Mouse (Mus musculus) right cerebral cortex, postnatal 10 days (tissue): Measurements from ENCODE around the gene Aagab.

Source experiments
- DNase-seq, 2 experiments: peaks; one replicate each; pipeline ENCODE4 v3.0.0; 2021; ENCODE audit warnings: low spot score in 2 of 2

The Aagab gene

DNA sequence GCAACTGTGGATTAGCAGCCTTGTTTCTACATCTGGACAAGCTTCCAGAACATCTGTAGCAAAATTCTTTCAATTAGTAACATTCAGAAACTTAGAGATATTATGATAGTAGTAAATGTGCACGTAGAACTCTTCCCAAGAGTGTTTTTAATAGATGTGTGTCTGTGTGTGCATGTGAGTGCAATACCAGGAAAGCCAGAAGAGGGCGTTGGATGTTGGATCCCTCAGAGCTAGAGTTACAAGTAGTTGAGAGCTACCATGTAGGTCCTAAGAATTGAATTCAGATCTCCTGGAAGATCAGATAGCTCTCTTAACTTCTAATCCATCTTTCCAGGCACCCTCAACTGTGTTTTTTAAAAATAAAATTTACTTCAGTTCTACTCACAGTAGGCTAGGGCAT, 4.1 kb downstream of the Aagab start:
- DNase-seq = no peak

DNA sequence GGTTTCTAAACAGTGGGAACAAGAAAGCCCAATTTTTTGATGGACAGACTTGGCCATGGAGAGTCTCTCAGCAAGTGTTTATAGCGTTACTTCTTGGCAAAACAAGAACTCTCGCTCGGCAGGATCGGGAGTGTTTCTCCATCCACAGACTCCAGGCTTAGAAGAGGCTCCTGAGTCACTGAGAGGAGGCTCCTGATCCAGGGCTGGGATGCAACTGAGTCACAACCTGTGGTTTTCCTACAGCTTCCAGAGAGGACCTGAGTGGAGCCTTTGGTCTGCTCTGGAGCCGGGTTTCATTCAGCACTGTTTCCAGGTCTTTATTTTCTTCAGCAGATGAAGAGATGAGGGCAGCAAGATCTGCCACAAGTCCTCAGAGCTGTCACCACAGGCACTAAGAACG, 5.5 kb downstream of the Aagab start:
- no peak for DNase-seq

DNA sequence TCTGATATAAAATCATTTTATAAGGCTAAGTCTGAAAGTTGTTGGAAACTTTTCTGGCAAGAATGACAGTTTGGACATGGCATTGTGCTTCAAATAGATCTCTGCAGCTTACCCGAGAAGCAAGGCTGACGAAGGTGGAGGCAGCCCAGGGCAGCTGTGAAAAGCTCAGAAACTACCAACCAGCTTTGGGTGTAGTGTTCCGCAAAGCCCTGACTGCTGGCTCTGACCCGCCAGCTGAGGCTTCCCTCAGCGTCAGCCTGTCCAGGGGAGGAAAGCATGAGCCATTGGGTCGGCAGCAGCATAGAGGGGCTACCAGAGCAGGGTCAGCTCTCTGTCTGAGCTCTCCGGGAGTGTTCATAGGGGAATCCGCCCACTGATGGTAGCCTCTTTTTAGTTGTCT, 6.8 kb downstream of the Aagab start:
- DNase-seq = no peak

DNA sequence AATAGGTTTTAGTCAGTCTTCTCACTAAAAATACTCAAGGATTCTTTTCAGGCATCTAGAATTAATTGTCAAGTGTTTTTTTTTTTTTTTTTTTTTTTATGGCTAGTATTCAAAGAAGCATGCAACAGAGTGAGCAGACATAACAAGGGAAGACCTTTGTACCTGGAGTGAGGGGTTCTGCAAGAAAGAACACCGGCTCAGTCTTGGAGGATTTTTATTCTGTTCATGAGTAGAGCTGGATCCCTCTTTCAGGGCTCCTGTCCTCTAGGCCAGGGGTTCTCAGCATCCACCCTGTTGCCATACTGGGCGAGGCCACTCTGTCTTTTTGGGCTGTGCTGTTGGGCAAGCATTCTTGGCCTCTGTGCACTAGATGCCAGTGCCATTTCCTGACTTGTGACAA, 7.3 kb downstream of the Aagab start:
- DNase-seq = no peak

DNA sequence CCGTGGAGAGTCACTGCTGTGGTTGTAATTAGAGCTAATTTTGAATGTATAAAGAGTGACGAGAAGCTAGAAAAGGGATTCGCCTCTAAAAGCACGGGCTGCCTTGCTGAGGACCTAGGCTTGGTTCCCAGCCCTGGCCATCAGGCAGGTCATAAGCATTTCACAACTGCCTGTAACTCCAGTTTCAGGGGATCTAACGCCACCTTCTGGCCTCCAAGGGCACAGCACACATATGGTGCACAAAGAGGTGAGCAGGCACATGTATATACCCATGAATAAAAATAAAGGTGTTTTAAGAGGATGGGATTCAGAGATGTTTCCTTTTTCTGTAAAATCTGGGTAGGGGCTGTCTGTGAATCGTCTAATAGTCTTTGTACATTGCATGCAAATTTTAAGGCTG, 7.8 kb downstream of the Aagab start:
- no peak for DNase-seq

DNA sequence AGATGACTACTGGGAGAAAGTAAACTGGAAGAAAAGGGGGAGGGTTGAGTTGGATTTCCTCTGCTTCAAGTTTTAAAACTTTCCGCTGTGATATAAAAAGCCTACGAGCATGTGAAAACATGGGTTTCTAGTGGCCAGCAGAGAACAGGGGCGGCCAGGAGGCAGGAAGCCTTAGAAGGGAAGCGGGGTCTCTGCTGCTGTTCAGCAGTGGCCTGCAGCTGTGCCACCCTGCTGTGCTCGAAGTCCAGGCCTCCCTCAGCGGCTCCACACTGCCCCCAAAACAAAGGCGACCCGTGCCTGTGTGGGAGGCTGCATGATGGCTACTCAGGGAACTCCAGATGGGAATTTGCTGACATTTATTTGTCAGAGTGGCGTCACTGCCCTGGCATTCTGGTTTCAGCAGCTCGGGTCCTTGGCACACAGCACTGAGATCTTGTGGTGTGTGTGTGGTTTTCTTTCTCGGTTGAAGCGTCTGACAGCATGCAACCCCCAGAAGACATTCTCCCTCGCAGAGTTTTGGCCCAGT, 8.4 kb downstream of the Aagab start:
- DNase-seq = no peak

DNA sequence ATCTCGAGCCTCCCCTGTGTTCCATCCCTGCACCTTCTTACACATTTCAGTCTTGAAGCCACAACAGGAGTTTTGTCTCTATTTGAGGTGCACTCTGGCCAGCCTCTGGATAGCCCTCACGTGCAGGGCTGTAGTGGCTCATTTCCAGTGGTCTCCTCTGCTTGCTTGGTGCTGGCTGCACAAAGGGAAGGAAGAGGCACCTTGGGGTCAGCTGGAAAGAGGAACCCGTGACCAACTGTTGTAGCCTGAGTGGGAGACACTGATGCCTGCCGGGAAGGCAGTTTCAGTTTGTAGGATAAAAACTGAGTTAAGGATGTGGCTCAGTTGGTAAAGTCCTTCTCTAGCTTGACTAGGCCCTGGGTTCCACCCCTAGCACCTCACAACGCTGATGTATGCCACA, 9.5 kb downstream of the Aagab start:
- no peak for DNase-seq

DNA sequence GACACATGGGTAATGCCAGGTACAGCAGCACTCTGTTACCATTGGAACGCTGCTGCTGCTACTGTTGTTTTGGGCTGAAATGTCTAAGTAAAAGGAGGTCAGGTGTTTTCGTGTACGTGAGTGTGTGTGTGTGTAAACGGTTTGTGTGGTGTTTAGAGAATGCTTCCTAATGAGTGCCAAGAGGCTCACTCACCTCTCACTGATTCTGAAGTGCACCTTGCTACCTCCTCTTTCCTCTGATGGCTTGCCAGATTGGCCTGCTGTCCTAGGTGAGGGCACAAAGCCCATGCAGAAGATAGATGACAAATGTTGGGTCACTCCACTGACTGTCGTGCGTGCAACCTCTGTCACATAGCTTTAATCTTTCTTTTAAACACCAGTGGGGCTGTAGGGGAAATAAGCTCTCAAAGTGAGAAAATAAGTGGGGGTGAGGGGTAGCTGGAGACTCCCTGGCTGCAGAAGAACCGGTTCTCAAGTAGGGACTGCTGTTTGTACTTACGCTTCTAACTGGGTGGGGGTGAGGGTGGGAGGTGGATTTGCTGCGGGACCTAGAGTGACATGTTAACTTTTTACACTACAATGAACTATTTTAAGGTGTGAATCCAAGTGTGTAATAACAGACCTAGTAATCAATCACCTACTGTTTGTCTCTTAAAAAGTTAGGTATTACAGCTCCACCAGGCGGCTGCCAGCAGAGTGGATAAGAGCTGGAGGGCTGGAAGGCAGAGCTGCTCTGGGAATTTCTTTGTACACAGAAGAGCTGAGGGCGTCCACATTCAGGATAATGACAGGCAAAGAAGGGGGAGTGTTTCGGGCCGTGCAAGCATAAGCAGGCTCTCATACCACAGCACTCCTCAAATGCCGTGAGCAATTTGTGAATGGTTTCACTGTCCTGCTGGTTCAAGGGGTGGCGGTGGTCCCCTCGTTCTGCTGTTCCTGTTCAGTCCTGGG, 10.4 kb downstream of the Aagab start:
- no peak for DNase-seq

DNA sequence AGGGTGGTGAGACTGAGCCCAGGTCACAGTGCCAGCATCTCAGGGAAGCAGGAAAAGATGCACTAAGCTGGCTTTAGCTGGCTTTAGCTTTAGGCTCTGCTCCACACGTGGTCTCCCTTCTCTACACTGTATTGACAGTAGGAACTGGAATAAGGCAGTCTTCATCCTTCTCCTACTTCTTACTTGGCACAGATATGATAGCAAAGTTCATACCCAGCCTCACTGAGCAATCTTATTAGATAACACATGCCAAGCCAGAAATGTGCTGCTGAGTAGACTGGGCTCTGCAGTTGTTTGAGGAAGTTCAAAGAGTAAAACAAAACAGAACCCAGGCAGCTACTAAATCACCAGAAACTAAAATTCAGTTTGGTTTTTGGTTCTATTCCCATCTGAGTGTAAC, 11.1 kb downstream of the Aagab start:
- no peak for DNase-seq

DNA sequence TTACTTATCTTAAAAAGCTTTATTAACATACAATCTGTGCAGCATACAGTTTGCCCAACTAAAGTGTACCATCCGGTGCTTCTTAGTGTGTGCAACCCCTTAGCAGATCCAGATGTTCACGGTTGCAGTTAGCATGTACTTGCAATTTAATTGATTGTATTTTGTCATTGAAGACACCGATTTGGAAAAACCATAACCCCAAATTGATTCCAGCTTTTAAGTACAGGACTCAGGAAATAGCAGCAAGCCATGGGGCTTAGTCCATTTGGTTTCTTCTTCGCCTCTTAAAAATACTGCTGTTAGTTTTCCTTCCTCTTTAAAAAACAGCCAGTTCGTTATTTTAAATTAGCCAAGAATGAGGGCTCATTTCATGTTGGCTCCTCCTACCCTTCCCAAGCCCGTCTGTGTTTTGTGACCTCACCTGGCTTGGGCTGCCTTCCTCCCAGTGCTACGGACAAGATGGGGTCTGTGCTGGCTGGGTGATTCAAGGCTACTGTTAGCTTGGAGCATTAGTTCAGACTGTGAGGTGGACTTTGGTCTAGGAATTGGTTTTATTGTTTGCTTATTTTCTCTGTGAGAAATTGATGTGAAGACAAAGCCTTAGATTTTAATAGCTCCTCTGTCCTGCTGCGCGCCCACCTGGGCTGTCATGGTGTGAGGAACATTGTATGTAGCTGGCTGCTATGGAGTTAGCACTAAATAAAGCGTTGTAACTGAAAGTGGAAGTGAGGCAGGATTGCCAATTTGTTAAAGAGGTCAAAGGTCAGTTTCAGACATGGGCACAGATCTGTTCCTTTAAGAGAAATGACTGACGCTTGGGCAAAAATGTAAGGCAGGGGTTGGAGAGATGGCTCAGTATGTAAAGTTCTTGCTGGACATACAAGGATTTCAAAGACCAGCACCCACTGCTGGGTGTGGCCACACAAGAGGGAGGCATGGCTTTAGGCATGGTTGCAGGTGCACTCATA, 11.8 kb downstream of the Aagab start:
- DNase-seq = no peak

DNA sequence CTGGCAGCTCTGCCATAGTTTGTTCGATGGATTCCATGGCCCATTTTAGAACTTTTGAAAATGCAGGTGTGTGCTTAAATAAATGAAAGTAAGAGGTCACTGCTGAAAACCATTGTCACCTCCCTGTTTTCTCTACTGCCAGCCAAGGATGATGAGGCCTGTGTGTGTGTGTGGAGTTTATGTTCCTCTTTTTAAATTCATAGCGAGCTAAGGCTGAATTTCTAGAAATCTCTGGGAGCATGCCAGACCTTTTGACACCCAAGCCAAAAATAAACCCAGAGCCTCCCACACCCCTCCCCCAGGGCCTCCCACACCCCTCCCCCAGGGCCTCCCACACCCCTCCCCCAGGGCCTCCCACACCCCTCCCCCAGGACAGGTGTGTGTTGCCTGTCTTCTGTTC, 15.5 kb downstream of the Aagab start:
- no peak for DNase-seq

DNA sequence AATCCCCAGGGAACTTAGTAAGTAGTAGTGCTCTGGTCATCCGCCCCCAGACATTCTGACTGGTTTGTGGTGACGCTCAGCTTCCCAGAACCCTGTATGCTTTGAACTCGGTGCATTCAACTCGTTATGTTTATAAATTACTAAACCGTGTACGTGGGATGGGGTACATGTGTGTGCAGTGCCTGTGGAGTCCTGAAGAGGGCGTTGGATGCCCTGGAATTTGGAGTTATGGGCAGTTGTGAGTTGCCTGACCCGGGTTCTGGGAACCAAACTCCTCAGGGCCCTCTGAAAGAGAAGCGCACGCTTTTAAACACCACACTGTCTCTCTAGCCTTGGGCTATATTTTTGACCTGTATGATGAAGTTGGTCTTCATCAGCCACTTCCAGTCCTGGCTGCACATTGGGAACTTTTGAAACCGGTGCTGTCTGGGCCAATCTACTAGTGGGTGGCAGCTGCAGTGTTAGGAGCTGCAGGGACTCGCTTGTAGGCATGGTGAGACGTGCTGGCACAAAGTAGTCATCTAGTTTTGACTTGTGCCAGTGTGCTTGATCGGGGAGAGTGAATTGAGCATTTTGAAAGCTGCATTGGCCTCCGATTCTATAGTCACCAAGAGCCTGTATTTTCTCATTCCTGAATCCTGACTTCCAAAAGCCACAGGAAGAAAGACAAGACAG, 21.6 kb downstream of the Aagab start:
- DNase-seq = no peak

DNA sequence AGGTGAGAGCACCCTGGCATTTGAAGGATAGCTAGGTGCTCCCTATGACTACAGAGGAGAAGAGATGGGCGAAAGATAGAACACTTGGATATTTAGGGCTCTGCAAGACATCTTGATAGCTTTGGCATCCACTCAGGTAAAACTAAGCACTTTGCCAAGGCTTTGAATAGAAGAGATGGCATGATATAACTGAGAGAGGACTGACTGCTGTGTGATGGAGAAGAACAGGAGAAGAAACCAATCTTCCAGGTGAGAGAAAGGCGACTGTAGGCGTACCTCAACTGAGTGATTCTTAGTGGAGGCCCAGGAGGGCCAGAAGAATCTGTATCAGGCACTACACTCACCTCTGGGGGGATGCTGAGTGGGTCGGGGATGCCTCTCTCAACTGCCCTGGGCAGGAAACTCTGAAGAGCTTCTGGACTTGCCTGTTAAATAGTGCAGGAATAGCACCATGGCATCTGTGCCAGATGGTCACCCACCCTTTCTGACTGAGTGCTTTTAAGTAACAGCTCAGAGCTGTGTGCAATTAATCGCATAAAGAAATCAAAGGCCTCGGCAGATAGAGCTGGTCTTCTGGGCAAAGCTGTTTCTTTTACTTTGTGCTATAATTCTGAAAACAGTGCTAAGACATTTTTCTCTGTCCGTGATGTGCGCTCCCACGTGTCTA, 22.8 kb downstream of the Aagab start:
- no peak for DNase-seq

DNA sequence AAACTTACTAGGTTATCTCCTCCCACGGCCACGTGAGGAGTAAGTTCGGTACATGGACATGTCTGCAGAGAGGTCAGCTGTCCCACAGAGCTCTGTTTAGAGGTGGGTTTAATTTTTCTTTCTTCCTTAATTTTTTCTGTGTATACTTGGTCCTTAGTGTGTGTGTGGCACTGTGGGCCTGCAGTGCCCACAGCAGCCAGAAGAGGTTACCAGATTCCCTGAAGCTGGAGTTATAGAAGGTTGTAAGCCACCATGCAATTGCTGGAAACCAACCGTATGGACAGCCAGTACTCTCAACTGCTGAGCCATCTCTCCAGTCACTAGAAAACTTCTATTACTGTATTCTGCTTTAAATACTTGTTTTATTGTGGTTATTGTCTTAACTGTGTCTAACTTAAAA, 29.6 kb downstream of the Aagab start:
- no peak for DNase-seq

DNA sequence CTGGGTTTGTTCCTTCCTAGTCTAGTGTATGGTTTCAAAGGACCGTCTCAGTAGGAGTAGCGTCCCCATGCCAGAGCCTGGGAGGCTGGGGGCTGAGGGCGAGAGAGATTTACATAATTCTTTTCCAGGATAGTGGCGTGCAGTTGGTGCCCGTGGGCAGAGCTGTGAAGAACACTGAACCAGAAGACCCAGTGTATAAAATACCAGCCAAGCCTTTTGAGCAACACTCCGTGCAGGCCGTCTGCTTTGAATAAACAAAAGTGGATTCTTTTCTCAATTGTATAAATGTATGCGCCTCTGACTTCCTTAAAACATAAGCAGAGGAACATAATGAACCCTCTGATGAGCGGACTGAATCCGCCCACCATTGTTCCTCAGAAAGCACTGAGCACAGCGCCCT, 30.5 kb downstream of the Aagab start:
- no peak for DNase-seq

DNA sequence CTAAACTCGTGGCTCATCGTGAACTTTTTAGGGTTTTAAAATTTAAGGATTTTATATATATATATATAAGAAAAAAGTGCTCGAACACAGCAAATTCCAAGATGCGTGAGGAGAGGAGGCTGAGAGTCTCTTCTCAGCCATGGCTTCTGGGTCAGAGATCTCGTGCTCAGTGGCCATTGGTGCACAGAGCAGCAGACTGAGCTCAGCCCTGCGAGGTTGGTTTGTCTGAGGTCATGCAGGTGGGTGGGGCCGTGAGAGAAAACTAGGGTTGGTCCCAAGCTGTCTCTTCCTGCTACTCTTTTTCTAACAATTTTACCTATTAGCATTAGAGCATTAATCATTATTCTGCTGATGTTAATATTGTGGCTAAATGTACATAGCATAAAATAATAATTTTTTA, 30.9 kb downstream of the Aagab start:
- no peak for DNase-seq

DNA sequence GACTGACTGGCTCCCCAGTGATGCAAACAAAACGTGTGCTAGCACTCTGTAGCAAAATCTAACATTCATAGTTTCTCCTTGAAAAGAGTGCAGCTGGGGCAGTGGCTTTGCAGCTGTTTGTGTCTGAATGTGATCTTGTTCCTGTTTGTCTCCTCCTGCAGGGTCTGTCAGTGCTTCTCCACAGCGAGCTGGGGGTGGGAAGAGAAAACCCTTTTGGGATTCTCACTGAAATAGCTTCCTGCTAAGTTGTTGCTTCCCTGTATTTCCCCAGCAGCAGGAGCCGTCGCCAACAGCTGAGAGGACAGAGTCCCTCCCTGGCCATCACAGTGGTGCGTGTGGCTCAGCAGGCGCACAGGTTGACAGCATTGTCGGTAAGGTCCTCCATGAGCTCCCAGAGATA, 33.7 kb downstream of the Aagab start:
- DNase-seq = no peak

DNA sequence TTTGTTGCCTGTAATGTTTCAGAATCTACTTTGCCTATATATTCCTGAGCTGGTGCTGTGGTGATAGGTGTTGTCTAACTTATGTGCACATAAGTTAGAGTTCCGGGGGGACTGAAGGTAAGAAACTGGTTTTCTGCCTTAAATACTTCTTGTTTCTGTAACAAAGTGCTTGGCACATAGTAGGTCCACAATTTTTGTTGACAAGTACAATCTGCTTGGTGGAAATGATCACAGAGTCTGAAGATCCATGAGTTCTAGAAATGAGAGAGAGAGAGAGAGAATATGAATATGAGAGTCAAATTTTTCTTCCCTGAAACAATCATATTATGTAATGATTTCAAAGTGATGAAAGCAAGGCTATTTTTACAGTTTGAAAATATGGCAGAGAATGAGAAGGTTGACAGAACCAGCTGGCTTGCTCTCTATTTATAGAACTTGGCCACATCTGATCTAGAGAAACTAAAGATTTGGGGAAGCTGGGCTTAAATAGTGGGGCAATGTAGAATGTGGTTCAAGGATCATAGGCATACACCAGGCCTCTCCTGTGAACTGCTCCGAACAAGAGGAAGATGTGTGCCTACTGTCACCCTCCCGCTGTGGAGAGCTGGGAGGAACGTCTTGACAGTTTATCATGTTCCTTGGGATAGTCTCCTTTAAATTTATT, 39.7 kb downstream of the Aagab start:
- no peak for DNase-seq

DNA sequence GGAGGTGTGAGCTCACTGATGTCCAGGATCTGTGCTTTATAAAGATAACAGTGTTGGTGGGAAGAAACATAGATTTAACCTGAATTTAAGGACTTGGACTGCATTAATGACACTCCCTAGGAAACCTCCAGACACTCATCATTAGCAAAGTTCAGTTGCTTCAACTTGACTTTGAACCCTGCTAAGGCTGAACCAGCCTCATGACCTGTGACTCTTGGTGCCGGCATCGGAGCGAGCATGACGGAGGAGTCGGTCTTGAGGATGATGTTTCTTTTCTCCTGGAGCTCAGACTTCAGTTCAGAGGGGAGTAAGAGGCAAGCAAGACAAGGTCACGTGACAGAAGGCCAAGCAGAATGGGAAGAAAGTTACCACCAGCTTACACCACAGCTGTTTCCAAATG, 41.6 kb downstream of the Aagab start:
- DNase-seq = no peak

DNA sequence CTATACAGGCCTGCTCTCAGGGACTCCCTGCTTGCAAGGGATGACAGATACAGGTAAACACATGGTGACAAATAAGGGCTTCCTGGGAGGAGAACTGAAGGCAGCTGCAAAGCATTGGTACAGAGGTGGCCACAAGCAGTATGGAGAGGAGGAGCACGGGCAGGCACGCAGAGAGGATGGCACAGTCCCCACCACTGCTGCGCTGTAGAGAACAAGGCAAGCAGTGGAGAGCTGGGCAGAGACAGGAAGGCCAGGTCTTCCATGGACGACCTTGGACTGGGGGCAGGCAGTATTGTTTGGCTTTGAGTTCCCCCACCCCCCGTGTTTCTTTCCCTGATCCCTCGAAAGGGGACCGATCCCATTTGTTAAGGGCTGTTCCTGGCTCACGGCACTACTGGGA, 42.6 kb downstream of the Aagab start:
- DNase-seq = no peak
